ENCODE assay signal across 22 mouse cellular contexts in the genomic region with DNA sequence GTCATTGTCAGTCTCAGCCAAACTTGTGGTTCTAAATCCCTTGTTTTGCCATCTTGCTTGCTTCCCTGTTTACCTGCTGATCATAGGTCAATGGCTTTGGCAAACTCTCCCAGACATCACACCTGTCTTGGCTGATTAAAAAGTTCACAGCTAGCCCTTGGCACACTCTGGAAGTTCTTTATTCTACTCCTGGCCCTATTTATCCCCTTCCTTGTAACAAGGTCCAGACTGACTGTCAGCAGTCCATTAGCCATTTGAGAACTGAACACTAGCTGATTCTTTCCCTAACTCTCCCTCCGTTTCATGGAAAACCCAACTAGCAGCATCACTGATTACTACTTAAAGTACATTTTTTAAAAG. TPM values are rescaled to one million over a fixed set of nuclear protein-coding genes. Genes with fewer than 3 reads are reported as not detected.
A peak's percentile ranks its signal among the peaks of the same experiment; 100 is the strongest.
DNase-seq lines count a peak whose midpoint lies in the region; ATAC-seq and TF ChIP-seq lines count a peak whose summit lies in the region.
"Had no signal": no experiment of that assay in that cellular context is flagged by ENCODE, and none has a peak within 500 bp of the region (broad histone marks: within the 10 kb centered on the region; RNA-seq: fewer than 3 reads in every experiment).

No protein-coding gene starts in this region.

- no peak overlapping the region for H3K27ac ChIP-seq in kidney, adult 2 months (ENCODE audit: insufficient read depth, low read depth, low read length)
- H3K27ac ChIP-seq in midbrain, embryonic 15.5 days: no peak overlapping the region
- H3K27ac ChIP-seq in midbrain, embryonic 10.5 days (replicated peaks): no peak overlapping the region
- peak overlapping the region; percentile 39; the same call in 1 of the 2 replicates for H3K27ac ChIP-seq in forebrain, embryonic 14.5 days (ENCODE audit: low read depth, low read length)
- H3K27ac ChIP-seq: embryonic facial prominence, embryonic 10.5 days; kidney, postnatal 0 days; limb, embryonic 12.5 days; liver, embryonic 13.5 days had no signal

- H3K9ac ChIP-seq in midbrain, embryonic 15.5 days: no peak overlapping the region
- no peak overlapping the region for H3K9ac ChIP-seq in forebrain, embryonic 14.5 days (ENCODE audit: low read length)
- H3K9ac ChIP-seq: heart, embryonic 12.5 days; limb, embryonic 12.5 days; liver, embryonic 13.5 days had no signal

- WGBS in kidney, adult 2 months: 53% methylated on average over 1 of the region's 1 CpGs
- WGBS in midbrain, embryonic 15.5 days: 21% methylated on average over 1 of the region's 1 CpGs
- WGBS in midbrain, embryonic 10.5 days: 48% methylated on average over 1 of the region's 1 CpGs
- WGBS in forebrain, embryonic 14.5 days: 6% methylated on average over 1 of the region's 1 CpGs

- no peaks in the 10 kb centered on the region for H3K27me3 ChIP-seq in kidney, adult 2 months (replicated peaks; ENCODE audit: control insufficient read depth, insufficient read depth, low read length)
- H3K27me3 ChIP-seq in midbrain, embryonic 15.5 days (replicated peaks): no peaks in the 10 kb centered on the region
- H3K27me3 ChIP-seq in midbrain, embryonic 10.5 days (ENCODE audit: low read depth, poor library complexity, severe bottlenecking): no peaks in the 10 kb centered on the region
- no peaks in the 10 kb centered on the region for H3K27me3 ChIP-seq in forebrain, embryonic 14.5 days (replicated peaks; ENCODE audit: control insufficient read depth, insufficient read depth, low read length)
- H3K27me3 ChIP-seq: heart, embryonic 12.5 days; limb, embryonic 12.5 days; liver, embryonic 13.5 days had no signal

- H3K4me3 ChIP-seq in kidney, adult 2 months (ENCODE audit: insufficient read depth, low read depth, low read length): no peak overlapping the region
- no peak overlapping the region for H3K4me3 ChIP-seq in midbrain, embryonic 15.5 days
- H3K4me3 ChIP-seq in midbrain, embryonic 10.5 days: no peak overlapping the region
- no peak overlapping the region for H3K4me3 ChIP-seq in forebrain, embryonic 14.5 days (ENCODE audit: low read depth, low read length)
- H3K4me3 ChIP-seq: embryonic facial prominence, embryonic 10.5 days; heart, embryonic 12.5 days; limb, embryonic 12.5 days; liver, embryonic 13.5 days had no signal

- no peaks in the 10 kb centered on the region for H3K36me3 ChIP-seq in kidney, adult 2 months (ENCODE audit: control insufficient read depth, insufficient read depth, low read length)
- H3K36me3 ChIP-seq in midbrain, embryonic 15.5 days (replicated peaks): no peaks in the 10 kb centered on the region
- H3K36me3 ChIP-seq in midbrain, embryonic 10.5 days: no peaks in the 10 kb centered on the region
- no peaks in the 10 kb centered on the region for H3K36me3 ChIP-seq in forebrain, embryonic 14.5 days (ENCODE audit: control insufficient read depth, insufficient read depth, low read length)
- H3K36me3 ChIP-seq: embryonic facial prominence, embryonic 10.5 days; heart, embryonic 12.5 days; limb, embryonic 12.5 days; liver, embryonic 13.5 days had no signal

- no peak for TF ChIP-seq POLR2A in kidney, adult 2 months (IDR thresholded peaks at IDR 0.05; ENCODE audit: low read depth, low read length)

- TF ChIP-seq CTCF in kidney, adult 2 months (conservative IDR thresholded peaks at IDR 0.05; ENCODE audit: insufficient read depth, insufficient read length, low read depth, low read length): no peak

- no peaks in the 10 kb centered on the region for H3K9me3 ChIP-seq in midbrain, embryonic 15.5 days
- no peaks in the 10 kb centered on the region for H3K9me3 ChIP-seq in midbrain, embryonic 10.5 days (replicated peaks)
- no peaks in the 10 kb centered on the region for H3K9me3 ChIP-seq in forebrain, embryonic 14.5 days (replicated peaks; ENCODE audit: control insufficient read depth, low read length)
- H3K9me3 ChIP-seq: embryonic facial prominence, embryonic 10.5 days; heart, embryonic 12.5 days; limb, embryonic 12.5 days; liver, embryonic 13.5 days had no signal

- no peak overlapping the region for H3K4me2 ChIP-seq in midbrain, embryonic 15.5 days
- H3K4me2 ChIP-seq in forebrain, embryonic 14.5 days (ENCODE audit: low read length): no peak overlapping the region
- H3K4me2 ChIP-seq: heart, embryonic 12.5 days; limb, embryonic 12.5 days; liver, embryonic 13.5 days had no signal

- ATAC-seq in midbrain, embryonic 15.5 days (replicated peaks): peak; percentile 28; the same call in 1 of the 2 replicates
- ATAC-seq in forebrain, embryonic 14.5 days: peak; percentile 74
- ATAC-seq: intestine, postnatal 0 days had no signal

- DNase-seq in kidney, adult 2 months: peak; percentile 3
- DNase-seq in kidney, postnatal 25 days: no peak
- DNase-seq in midbrain, embryonic 10.5 days (ENCODE audit: low spot score): no peak
- no peak for DNase-seq in forebrain, embryonic 14.5 days (ENCODE audit: low spot score)
- DNase-seq in frontal cortex, postnatal 36 days (ENCODE audit: low spot score in 2 of 2): no peak
- no peak for DNase-seq in cerebellum, adult 11-12 months
- DNase-seq: adrenal gland, adult 2 months; cerebellum, adult 11 months; gastrocnemius, postnatal 25 days; heart, adult 18-20 months; heart, postnatal 10 days; layer of hippocampus, postnatal 36 days; liver, embryonic 13.5 days; lung, adult 2 months; lung, postnatal 14 days; thymus, postnatal 25 days had no signal

- peaks cover 6% of the 10 kb centered on the region for H3K4me1 ChIP-seq in kidney, adult 2 months (ENCODE audit: control insufficient read depth, insufficient read depth, low read length)
- H3K4me1 ChIP-seq in midbrain, embryonic 15.5 days: peaks cover 7% of the 10 kb centered on the region
- H3K4me1 ChIP-seq in midbrain, embryonic 10.5 days: peaks cover 18% of the 10 kb centered on the region
- peaks cover 8% of the 10 kb centered on the region; the same call in 1 of the 2 replicates for H3K4me1 ChIP-seq in forebrain, embryonic 14.5 days (ENCODE audit: control insufficient read depth, insufficient read depth, low read length)
- H3K4me1 ChIP-seq: heart, embryonic 12.5 days; limb, embryonic 12.5 days; liver, embryonic 13.5 days had no signal

RNA-seq across cellular contexts. Expression of a gene that starts 48.6 kb away (rescaled TPM):
- 2.4 and 3.2 TPM in 2 replicates for polyA plus RNA-seq in kidney, adult 2 months (2012; rRNA removed)
- 10.8 and 11.2 TPM in 2 replicates for polyA plus RNA-seq in midbrain, embryonic 15.5 days (2015; fragmentation: Nextera tagmentation; extraction: Ambion mirVana)
- polyA plus RNA-seq in midbrain, embryonic 10.5 days (2016; fragmentation: Nextera tagmentation; extraction: Ambion mirVana): 12.9 TPM in 2 replicates
- 5.1 and 7.0 TPM in 2 replicates for polyA plus RNA-seq in forebrain, embryonic 14.5 days (2014; fragmentation: Nextera tagmentation; extraction: Ambion mirVana)
